Mouse (Mus musculus) C2C12 (cell line): ENCODE measurements at regions not wholly inside any gene's neighbourhood (a gene's known extent, or its start where the extent isn't known, plus 50 kb on each side); places are given as distances from the start of the nearest gene placed in this dataset.

Source experiments
- CEBPB ChIP-seq: IDR thresholded peaks from one replicate; pipeline ENCODE4 v1.6.1; 2011; ENCODE audit warnings: low read depth, mild to moderate bottlenecking, control low read depth, moderate library complexity
- CTCF ChIP-seq: IDR thresholded peaks from one replicate; pipeline ENCODE4 v1.5.1; 2011; ENCODE audit not compliant: control insufficient read depth, insufficient read depth, insufficient read length
- FOSL1 ChIP-seq: IDR thresholded peaks from one replicate; pipeline ENCODE4 v1.8.0; 2011; ENCODE audit warnings: mild to moderate bottlenecking, low read length; ENCODE audit not compliant: poor library complexity, insufficient read depth, severe bottlenecking
- MAX ChIP-seq: IDR thresholded peaks from one replicate; pipeline ENCODE4 v1.6.1; 2011; ENCODE audit warnings: mild to moderate bottlenecking, control low read depth
- MYOD1 ChIP-seq: IDR thresholded peaks from one replicate; pipeline ENCODE4 v1.6.1; 2011; ENCODE audit warnings: low read depth; ENCODE audit not compliant: control insufficient read depth, insufficient read length
- MYOG ChIP-seq: IDR thresholded peaks from one replicate; pipeline ENCODE4 v1.6.1; 2011; ENCODE audit not compliant: control insufficient read depth, insufficient read length; ENCODE audit errors: extremely low read depth
- USF1 ChIP-seq: IDR thresholded peaks from one replicate; pipeline ENCODE4 v1.6.1; 2011; ENCODE audit warnings: low read depth, mild to moderate bottlenecking, control low read depth, moderate library complexity

GRCm38 (mm10) chr11:18011101-18011733 lies 57.5 kb upstream of the Etaa1 start:
- TF ChIP-seq CTCF (peak; percentile 12), USF1 (no peak), MYOD1 (no peak), CEBPB (no peak), MAX (no peak), MYOG (no peak), FOSL1 (no peak)
